Mouse (Mus musculus) brain, embryonic 14.5 days (tissue): ENCODE measurements around the gene Anapc1.

Experiments
- CTCF ChIP-seq: fragments of 200-500 bp; IDR thresholded peaks from 2 replicates; pipeline ENCODE4 v1.5.1; 2012; ENCODE audit warnings: inconsistent platforms, mild to moderate bottlenecking, moderate library complexity, borderline replicate concordance; ENCODE audit not compliant: insufficient read depth, insufficient read length; ENCODE audit errors: extremely low read depth
- POLR2A ChIP-seq: fragments of 200-500 bp; IDR thresholded peaks from 2 replicates; pipeline ENCODE4 v1.6.1; 2012; ENCODE audit warnings: mild to moderate bottlenecking, inconsistent platforms, borderline replicate concordance; ENCODE audit not compliant: poor library complexity, insufficient read depth, insufficient read length, severe bottlenecking; ENCODE audit errors: extremely low read depth

DNA sequence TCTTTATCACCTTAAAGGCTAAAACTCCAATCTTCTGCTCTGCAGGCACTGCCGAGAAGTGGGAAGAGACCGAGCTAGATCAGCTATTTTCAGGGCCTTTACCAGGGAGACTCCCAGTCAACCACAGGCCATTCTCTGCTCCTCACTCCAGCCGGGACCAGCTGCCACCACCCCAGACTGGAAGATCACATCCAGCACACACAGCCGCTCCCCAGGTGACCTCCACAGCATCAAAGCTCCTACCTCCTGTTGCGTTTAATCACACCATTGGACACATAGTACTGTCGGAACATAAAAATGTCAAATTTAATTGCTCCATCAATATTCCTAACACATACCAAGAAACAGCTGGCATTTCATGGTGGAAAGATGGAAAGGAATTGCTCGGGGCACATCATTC, 42.0 kb upstream of the Anapc1 start:
- TF ChIP-seq CTCF (no peak), POLR2A (no peak)
